Mouse (Mus musculus): ENCODE results near the gene Olfr1317. TPM values are rescaled to one million over a fixed set of nuclear protein-coding genes. Genes with fewer than 3 reads are reported as not detected.

The Olfr1317 gene
- not detected in 2 replicates for polyA plus RNA-seq (2015; fragmentation: Nextera tagmentation; extraction: Ambion mirVana)

DNA sequence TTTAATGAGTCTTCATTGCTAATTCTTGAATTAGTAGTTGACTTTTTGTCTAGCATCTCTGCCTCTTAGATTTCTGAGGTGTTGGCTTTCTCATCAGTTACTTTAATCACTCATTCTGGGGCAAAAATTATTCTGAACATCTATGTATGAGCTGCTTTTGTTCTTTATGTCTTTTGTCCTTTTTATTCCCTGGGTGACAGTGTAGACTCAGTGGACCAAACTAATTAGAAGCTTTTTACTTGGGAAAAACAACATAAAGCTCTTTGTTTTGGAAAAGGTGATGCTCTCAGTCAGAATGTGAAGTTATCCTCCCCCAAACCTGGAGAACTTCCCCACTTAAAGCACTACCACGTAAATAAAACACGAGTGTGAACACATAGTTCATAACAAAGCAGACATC is at the start of gene Olfr1317:
TSS of gene Olfr1317 (plus strand) at position 301 of the 400 bp plus-strand sequence.
- Histone ChIP-seq H3K36me3 (no peaks in the 10 kb centered on the region), H3K9me3 (no peaks in the 10 kb centered on the region), H3K9ac (no peak within 1 kb of the TSS), H3K27ac (no peak within 1 kb of the TSS), H3K4me2 (no peak within 1 kb of the TSS), H3K4me1 (no peaks in the 10 kb centered on the region), H3K27me3 (no peaks in the 10 kb centered on the region), H3K4me3 (no peak within 1 kb of the TSS)
- ATAC-seq (ENCODE audit: insufficient number of reproducible peaks, low FRiP score, low TSS enrichment, low read depth), result no peak
- WGBS, result 62% methylated on average over 2 of the region's 2 CpGs

DNA sequence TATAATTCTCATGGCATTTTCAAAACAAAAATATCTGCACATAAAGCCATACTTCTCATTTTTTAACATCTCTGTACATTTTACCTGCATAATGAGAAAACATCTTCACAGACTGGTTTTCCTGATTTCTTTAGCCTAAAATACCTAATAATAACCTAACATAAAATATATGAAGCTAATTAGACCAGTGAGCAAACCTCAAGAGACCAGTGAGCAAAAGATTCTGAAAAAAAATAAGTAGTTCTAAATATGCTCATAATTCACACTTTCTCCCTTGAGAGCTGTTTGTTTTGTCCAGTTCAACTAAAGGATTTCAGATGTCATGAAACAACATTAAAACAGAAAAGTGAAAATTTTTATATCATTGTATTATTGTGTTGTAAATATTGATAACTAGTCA is 43.4 kb upstream of the Olfr1317 start, which contains the start of gene Olfr1314:
TSS of gene Olfr1314 (minus strand) at position 101 of the 400 bp plus-strand sequence.
- no peaks in the 10 kb centered on the region for H3K4me1 ChIP-seq
- H3K4me3 ChIP-seq, result no peak within 1 kb of the TSS
- no peak within 1 kb of the TSS for H3K4me2 ChIP-seq
- no peaks in the 10 kb centered on the region for H3K36me3 ChIP-seq
- ATAC-seq (ENCODE audit: insufficient number of reproducible peaks, low FRiP score, low TSS enrichment, low read depth), result no peak
- no peak within 1 kb of the TSS for H3K9ac ChIP-seq
- no peaks in the 10 kb centered on the region for H3K27me3 ChIP-seq
- no peaks in the 10 kb centered on the region for H3K9me3 ChIP-seq
- no peak within 1 kb of the TSS for H3K27ac ChIP-seq

DNA sequence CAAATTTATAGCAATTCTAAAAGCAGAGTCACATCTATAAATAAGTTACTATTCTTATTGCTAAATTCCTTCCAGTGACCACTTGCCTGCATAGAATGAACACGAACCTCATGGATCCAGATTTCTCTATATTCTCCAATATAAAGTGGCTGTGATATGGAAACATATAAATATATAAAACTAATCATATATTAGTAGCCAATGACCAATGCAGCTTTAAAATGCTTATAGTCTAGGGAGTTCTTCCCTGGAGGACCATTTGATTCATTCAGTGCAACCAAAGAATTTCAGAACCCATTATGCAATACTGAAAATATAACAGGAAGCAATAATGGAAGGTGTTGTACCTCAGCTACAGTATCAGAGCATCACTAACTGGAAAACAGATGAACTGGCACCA is 24.8 kb upstream of the Olfr1317 start, which contains the start of gene Olfr1315-ps1:
TSS of gene Olfr1315-ps1 (minus strand) at position 101 of the 400 bp plus-strand sequence.
- 68% methylated on average over 1 of the region's 1 CpGs for WGBS
- Histone ChIP-seq H3K27ac (no peak within 1 kb of the TSS), H3K9ac (no peak within 1 kb of the TSS), H3K4me3 (no peak within 1 kb of the TSS), H3K4me2 (no peak within 1 kb of the TSS), H3K36me3 (no peaks in the 10 kb centered on the region), H3K4me1 (no peaks in the 10 kb centered on the region), H3K27me3 (no peaks in the 10 kb centered on the region), H3K9me3 (no peaks in the 10 kb centered on the region)
- no peak for ATAC-seq (ENCODE audit: insufficient number of reproducible peaks, low FRiP score, low TSS enrichment, low read depth)

DNA sequence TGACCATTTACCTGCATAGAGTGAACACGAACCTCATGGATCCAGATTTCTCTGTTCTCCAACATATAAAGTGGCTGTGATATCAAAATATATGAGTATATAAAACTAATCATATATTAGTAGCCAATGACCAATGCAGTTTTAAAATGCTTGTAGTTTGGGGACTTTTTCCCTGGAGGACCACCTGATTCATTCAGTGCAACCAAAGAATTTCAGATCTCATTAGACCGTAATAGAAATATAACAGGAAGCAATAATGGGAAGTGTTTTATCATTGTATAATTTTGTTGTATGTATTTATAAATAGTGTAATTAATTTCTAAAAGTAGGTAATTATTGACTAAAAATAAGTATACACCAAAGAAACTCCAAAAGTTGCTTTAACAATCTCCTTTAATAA is 5.3 kb upstream of the Olfr1317 start, which contains the start of gene Olfr1316:
TSS of gene Olfr1316 (minus strand) at position 101 of the 400 bp plus-strand sequence.
- Histone ChIP-seq H3K27ac (no peak within 1 kb of the TSS), H3K9me3 (no peaks in the 10 kb centered on the region), H3K27me3 (no peaks in the 10 kb centered on the region), H3K9ac (no peak within 1 kb of the TSS), H3K4me1 (no peaks in the 10 kb centered on the region), H3K4me2 (no peak within 1 kb of the TSS), H3K36me3 (no peaks in the 10 kb centered on the region), H3K4me3 (no peak within 1 kb of the TSS)
- WGBS, result 85% methylated on average over 2 of the region's 2 CpGs
- no peak for ATAC-seq (ENCODE audit: insufficient number of reproducible peaks, low FRiP score, low TSS enrichment, low read depth)

DNA sequence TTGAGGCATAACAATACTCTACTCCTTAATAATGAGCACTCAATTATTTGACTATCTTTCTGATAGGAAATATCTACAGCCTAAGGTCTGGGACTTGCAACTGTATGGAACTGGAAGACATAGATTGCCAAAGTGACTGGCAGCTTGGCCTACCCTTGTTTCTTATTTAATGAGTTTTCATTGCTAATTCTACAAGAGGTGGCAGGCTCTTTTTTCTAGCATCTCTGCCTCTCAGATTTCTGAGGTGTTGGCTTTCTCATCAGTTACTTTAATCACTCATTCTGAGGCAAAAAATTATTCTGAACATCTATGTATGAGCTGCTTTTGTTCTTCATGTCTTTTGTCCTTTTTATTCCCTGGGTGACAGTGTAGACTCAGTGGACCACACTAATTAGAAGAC is 13.8 kb downstream of the Olfr1317 start, which contains the start of gene Olfr1318:
TSS of gene Olfr1318 (plus strand) at position 301 of the 400 bp plus-strand sequence.
- H3K36me3 ChIP-seq, result no peaks in the 10 kb centered on the region
- H3K27me3 ChIP-seq, result no peaks in the 10 kb centered on the region
- no peaks in the 10 kb centered on the region for H3K4me1 ChIP-seq
- ATAC-seq (ENCODE audit: insufficient number of reproducible peaks, low FRiP score, low TSS enrichment, low read depth), result no peak
- H3K4me3 ChIP-seq, result no peak within 1 kb of the TSS
- H3K9me3 ChIP-seq, result no peaks in the 10 kb centered on the region
- H3K9ac ChIP-seq, result no peak within 1 kb of the TSS
- no peak within 1 kb of the TSS for H3K4me2 ChIP-seq
- H3K27ac ChIP-seq, result no peak within 1 kb of the TSS

Other genes starting within 250 kb of the Olfr1317 start
- gene Olfr1306, start 224.1 kb upstream of the Olfr1317 start, polyA plus RNA-seq (2015; fragmentation: Nextera tagmentation; extraction: Ambion mirVana), result not detected in 2 replicates
- gene Olfr1307, start 190.9 kb upstream of the Olfr1317 start, polyA plus RNA-seq (2015; fragmentation: Nextera tagmentation; extraction: Ambion mirVana), result not detected in 2 replicates
- gene Olfr1308, start 175.4 kb upstream of the Olfr1317 start, polyA plus RNA-seq (2015; fragmentation: Nextera tagmentation; extraction: Ambion mirVana), result not detected in 2 replicates
- gene Olfr1309, start 150.0 kb upstream of the Olfr1317 start, polyA plus RNA-seq (2015; fragmentation: Nextera tagmentation; extraction: Ambion mirVana), result not detected in 2 replicates
- gene Olfr1310, start 127.6 kb upstream of the Olfr1317 start, polyA plus RNA-seq (2015; fragmentation: Nextera tagmentation; extraction: Ambion mirVana), result not detected in 2 replicates
- not detected in 2 replicates for gene Olfr1311, start 115.9 kb upstream of the Olfr1317 start, polyA plus RNA-seq (2015; fragmentation: Nextera tagmentation; extraction: Ambion mirVana)
- gene Olfr1312, start 90.1 kb upstream of the Olfr1317 start, polyA plus RNA-seq (2015; fragmentation: Nextera tagmentation; extraction: Ambion mirVana), result not detected in 2 replicates
- not detected in 2 replicates for gene Olfr1313, start 62.5 kb upstream of the Olfr1317 start, polyA plus RNA-seq (2015; fragmentation: Nextera tagmentation; extraction: Ambion mirVana)
- not detected in 2 replicates for gene Olfr1314, start 43.5 kb upstream of the Olfr1317 start, polyA plus RNA-seq (2015; fragmentation: Nextera tagmentation; extraction: Ambion mirVana)
- not detected in 2 replicates for gene Olfr1315-ps1, start 24.9 kb upstream of the Olfr1317 start, polyA plus RNA-seq (2015; fragmentation: Nextera tagmentation; extraction: Ambion mirVana)
- gene Olfr1316, start 5.4 kb upstream of the Olfr1317 start, polyA plus RNA-seq (2015; fragmentation: Nextera tagmentation; extraction: Ambion mirVana), result not detected in 2 replicates
- gene Olfr1318, start 13.9 kb downstream of the Olfr1317 start, polyA plus RNA-seq (2015; fragmentation: Nextera tagmentation; extraction: Ambion mirVana), result not detected in 2 replicates
- gene Lpcat4, start 99.1 kb downstream of the Olfr1317 start, polyA plus RNA-seq (2015; fragmentation: Nextera tagmentation; extraction: Ambion mirVana), result 17.0 and 21.0 TPM in 2 replicates
- not detected in 2 replicates for gene Nutm1, start 119.0 kb downstream of the Olfr1317 start, polyA plus RNA-seq (2015; fragmentation: Nextera tagmentation; extraction: Ambion mirVana)
- gene Nop10, start 121.6 kb downstream of the Olfr1317 start, polyA plus RNA-seq (2015; fragmentation: Nextera tagmentation; extraction: Ambion mirVana), result 185 and 207 TPM in 2 replicates
- gene Slc12a6, start 125.5 kb downstream of the Olfr1317 start, polyA plus RNA-seq (2015; fragmentation: Nextera tagmentation; extraction: Ambion mirVana), result 8.0 and 8.6 TPM in 2 replicates
- gene Gm21985, start 126.0 kb downstream of the Olfr1317 start, polyA plus RNA-seq (2015; fragmentation: Nextera tagmentation; extraction: Ambion mirVana), result not detected in 2 replicates
- gene Emc4, start 227.7 kb downstream of the Olfr1317 start, polyA plus RNA-seq (2015; fragmentation: Nextera tagmentation; extraction: Ambion mirVana), result 129 and 132 TPM in 2 replicates
- 47.8 and 48.9 TPM in 2 replicates for gene Katnbl1, start 238.9 kb downstream of the Olfr1317 start, polyA plus RNA-seq (2015; fragmentation: Nextera tagmentation; extraction: Ambion mirVana)